ENCODE assay signal across 8 mouse cellular contexts in the genomic region with DNA sequence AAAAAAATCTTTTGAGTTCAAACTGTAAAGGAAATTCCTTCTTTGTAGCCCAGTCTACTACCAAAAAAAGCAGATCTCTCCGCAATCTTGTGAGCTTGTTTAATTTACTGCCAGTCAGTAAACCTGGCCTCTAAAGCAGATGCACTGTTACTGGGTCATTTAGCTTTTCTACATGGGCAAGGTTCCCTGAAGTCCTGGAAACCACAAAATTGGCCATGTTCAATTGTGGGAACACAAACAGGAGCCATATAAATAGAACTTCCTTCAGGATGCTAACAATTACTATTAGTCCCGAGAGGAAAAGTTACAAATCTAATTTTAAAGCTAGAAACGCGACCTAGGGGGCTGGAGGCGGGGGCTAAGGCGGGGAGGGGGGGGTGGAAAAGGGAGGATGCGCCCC. TPM values are rescaled to one million over a fixed set of nuclear protein-coding genes. Genes with fewer than 3 reads are reported as not detected.
A peak's percentile ranks its signal among the peaks of the same experiment; 100 is the strongest.
DNase-seq lines count a peak whose midpoint lies in the region; ATAC-seq lines count a peak whose summit lies in the region.

No protein-coding gene starts in this region.

- peak overlapping the region; percentile 44 for H3K4me3 ChIP-seq in hindbrain, embryonic 16.5 days (ENCODE audit: low read length)
- peak overlapping the region; percentile 40 for H3K4me3 ChIP-seq in neural tube, embryonic 12.5 days

- intact Hi-C loops in left cerebral cortex, postnatal 10 days (cut with DNase I) = loop anchor here (10.0 kb wide), 1 partner anchor 397 kb away; a partner anchor contains a TSS

- no peak for ATAC-seq in hindbrain, embryonic 16.5 days
- no peak for ATAC-seq in neural tube, embryonic 12.5 days (ENCODE audit: low FRiP score, low read depth)

- 7% methylated on average over 7 of the region's 7 CpGs for WGBS in hindbrain, embryonic 16.5 days
- 6% methylated on average over 7 of the region's 7 CpGs for WGBS in neural tube, embryonic 12.5 days

- H3K27me3 ChIP-seq in hindbrain, embryonic 16.5 days (replicated peaks; ENCODE audit: control insufficient read depth, insufficient read depth, low read length) = no peaks in the 10 kb centered on the region
- no peaks in the 10 kb centered on the region for H3K27me3 ChIP-seq in neural tube, embryonic 12.5 days (replicated peaks)

- H3K4me1 ChIP-seq in hindbrain, embryonic 16.5 days (ENCODE audit: control insufficient read depth, insufficient read depth, low read depth, low read length) = peaks cover 6% of the 10 kb centered on the region
- H3K4me1 ChIP-seq in neural tube, embryonic 12.5 days = peaks cover 5% of the 10 kb centered on the region

- H3K4me2 ChIP-seq in hindbrain, embryonic 16.5 days (ENCODE audit: low read length) = peak overlapping the region; percentile 55
- H3K4me2 ChIP-seq in neural tube, embryonic 12.5 days (replicated peaks) = peak overlapping the region; percentile 60

- DNase-seq in adrenal gland, adult 2 months = peak; percentile 2
- DNase-seq in adrenal gland, adult 8-10 months = no peak
- DNase-seq in 3T3-L1 (ENCODE audit: low read depth, low spot score) = peak; percentile 29
- peak; percentile 7 to 41 for DNase-seq in cerebellum, postnatal 14 days
- DNase-seq in adrenal gland, postnatal 36 days = no peak
- DNase-seq in left cerebral cortex, postnatal 10 days (ENCODE audit: extremely low spot score in 1 of 2, low spot score in 2 of 2) = no peak

- H3K36me3 ChIP-seq in hindbrain, embryonic 16.5 days (ENCODE audit: control insufficient read depth, insufficient read depth, low read length) = no peaks in the 10 kb centered on the region
- no peaks in the 10 kb centered on the region for H3K36me3 ChIP-seq in neural tube, embryonic 12.5 days

- no peak overlapping the region for H3K27ac ChIP-seq in hindbrain, embryonic 16.5 days (ENCODE audit: low read depth, low read length)
- no peak overlapping the region for H3K27ac ChIP-seq in neural tube, embryonic 12.5 days

- H3K9ac ChIP-seq in hindbrain, embryonic 16.5 days (ENCODE audit: low read depth, low read length) = peak overlapping the region; percentile 46
- peak overlapping the region; percentile 47; the same call in 1 of the 2 replicates for H3K9ac ChIP-seq in neural tube, embryonic 12.5 days

- no peaks in the 10 kb centered on the region for H3K9me3 ChIP-seq in hindbrain, embryonic 16.5 days (ENCODE audit: control insufficient read depth, low read length)
- no peaks in the 10 kb centered on the region for H3K9me3 ChIP-seq in neural tube, embryonic 12.5 days

RNA-seq across cellular contexts. Expression of a gene that starts 2.9 kb away (rescaled TPM):
- under 1 TPM; 0.69 to 0.81 TPM for total RNA-seq in adrenal gland, adult 2 months (2021)
- polyA plus RNA-seq in adrenal gland, adult 2 months (2012; rRNA removed) = not detected in 2 replicates
- total RNA-seq in adrenal gland, adult 8-10 months (2022) = under 1 TPM; 0.73 to 0.99 (median 0.74) TPM
- polyA plus RNA-seq in hindbrain, embryonic 16.5 days (2015; fragmentation: Nextera tagmentation; extraction: Ambion mirVana) = 4.8 and 5.2 TPM in 2 replicates
- 21.5 and 22.2 TPM in 2 replicates for polyA plus RNA-seq in neural tube, embryonic 12.5 days (2016; fragmentation: Nextera tagmentation; extraction: Ambion mirVana)
- total RNA-seq in adrenal gland, postnatal 36 days (2021) = 1 to 10 TPM in 1 of 2 experiments, under 1 TPM in 1; 0.93 to 1.2 TPM
- 1 to 10 TPM; 1.7 to 2.0 TPM for total RNA-seq in left cerebral cortex, postnatal 10 days (2021)

RNA-seq across cellular contexts. Expression of a gene that starts 3.0 kb away (rescaled TPM):
- 1 to 10 TPM; 7.1 to 8.4 TPM for total RNA-seq in adrenal gland, adult 2 months (2021)
- 0.93 and 1.0 TPM in 2 replicates for polyA plus RNA-seq in adrenal gland, adult 2 months (2012; rRNA removed)
- total RNA-seq in adrenal gland, adult 8-10 months (2022) = 10 to 100 TPM in 1 of 4 experiments, 1 to 10 TPM in 3; 6.9 to 12.4 (median 7.9) TPM
- 11.3 and 12.3 TPM in 2 replicates for polyA plus RNA-seq in hindbrain, embryonic 16.5 days (2015; fragmentation: Nextera tagmentation; extraction: Ambion mirVana)
- polyA plus RNA-seq in neural tube, embryonic 12.5 days (2016; fragmentation: Nextera tagmentation; extraction: Ambion mirVana) = 9.2 and 9.4 TPM in 2 replicates
- total RNA-seq in adrenal gland, postnatal 36 days (2021) = 10 to 100 TPM in 1 of 2 experiments, 1 to 10 TPM in 1; 7.7 to 10.0 TPM
- 1 to 10 TPM; 5.9 to 6.5 TPM for total RNA-seq in left cerebral cortex, postnatal 10 days (2021)

Comparison
In these comparisons a context has a peak if more than half of its experiments do, and no peak if none do; other contexts are left out.
1. DNase-seq: peak in adrenal gland, adult 2 months (single experiment), 3T3-L1 (single experiment) and cerebellum, postnatal 14 days (2 of 2); none in adrenal gland, adult 8-10 months (single experiment), adrenal gland, postnatal 36 days (0 of 2) and left cerebral cortex, postnatal 10 days (0 of 2).